Mouse (Mus musculus) lung, embryonic 16.5 days (tissue): Measurements from ENCODE around the gene Lbx1. TPM values are rescaled to one million over a fixed set of nuclear protein-coding genes. Genes with fewer than 3 reads are reported as not detected.
A peak's percentile ranks its signal among the peaks of the same experiment; 100 is the strongest.

Experiments
- ATAC-seq: fragments of 200-750 bp; cut with Nextera tagmentation; 2 replicates; pipeline ENCODE4 v1.8.0; 2017; ENCODE audit warnings: low read depth, mild to moderate bottlenecking, moderate library complexity
- H3K27ac ChIP-seq: fragments of 300-500 bp; sonication (generic); 2 replicates; pipeline ENCODE4 v1.5.1; 2014; ENCODE audit warnings: mild to moderate bottlenecking, control low read depth, low read length
- H3K27me3 ChIP-seq: fragments of 300-500 bp; sonication (generic); 2 replicates; pipeline ENCODE4 v1.6.1; 2014; ENCODE audit warnings: low read depth, low read length, mixed read lengths; ENCODE audit not compliant: control insufficient read depth, insufficient read depth
- H3K36me3 ChIP-seq: fragments of 300-500 bp; sonication (generic); 2 replicates; pipeline ENCODE4 v1.6.1; 2014; ENCODE audit warnings: low read length; ENCODE audit not compliant: control insufficient read depth, insufficient read depth
- H3K4me1 ChIP-seq: fragments of 300-500 bp; sonication (generic); replicated peaks from 2 replicates; pipeline ENCODE4 v1.6.1; 2014; ENCODE audit warnings: low read length, mixed read lengths; ENCODE audit not compliant: control insufficient read depth, insufficient read depth
- H3K4me2 ChIP-seq: fragments of 300-500 bp; sonication (generic); 2 replicates; pipeline ENCODE4 v1.6.1; 2014; ENCODE audit warnings: low read depth, low read length, control low read depth
- H3K4me3 ChIP-seq: fragments of 300-500 bp; sonication (generic); 2 replicates; pipeline ENCODE4 v1.5.1; 2014; ENCODE audit warnings: mild to moderate bottlenecking, low read length, control low read depth
- H3K9ac ChIP-seq: fragments of 300-500 bp; sonication (generic); 2 replicates; pipeline ENCODE4 v1.6.1; 2014; ENCODE audit warnings: low read length, control low read depth
- H3K9me3 ChIP-seq: fragments of 300-500 bp; sonication (generic); 2 replicates; pipeline ENCODE4 v1.6.1; 2016; ENCODE audit warnings: low read length; ENCODE audit not compliant: control insufficient read depth
- WGBS: fragments of 180-500 bp; shearing (Covaris S2); extraction: QIAGEN DNeasy Blood & Tissue Kit; methylation state at CpG from one replicate; pipeline ENCODE4 v1.1.7; 2014; 5-methylcytosine and 5-hydroxymethylcytosine counted together
- polyA plus RNA-seq: library from polyadenylated mRNA; unstranded; fragments of >200 nt; fragmentation: Nextera tagmentation; extraction: Ambion mirVana; gene quantifications from 2 replicates; pipeline ENCODE4 v1.2.1, GENCODE M21; 2015

The Lbx1 gene
- polyA plus RNA-seq, 1 experiment from 2014 or later = not detected

- no peak overlapping the region for H3K4me3 ChIP-seq
- H3K4me1 ChIP-seq = no peaks in the 10 kb centered on the region
- no peak overlapping the region for H3K9ac ChIP-seq
- peaks cover 64% of the 10 kb centered on the region for H3K27me3 ChIP-seq
- peak overlapping the region; percentile 30; the same call in 1 of the 2 replicates for H3K4me2 ChIP-seq
- H3K27ac ChIP-seq = no peak overlapping the region
- no peak for ATAC-seq
- H3K9me3 ChIP-seq = no peaks in the 10 kb centered on the region
- H3K36me3 ChIP-seq = no peaks in the 10 kb centered on the region
- WGBS = 3% methylated on average over 29 of the region's 29 CpGs
Measured at GRCm38 (mm10) chr19:45243918-45244700, 8.5 kb upstream of the Lbx1 start.

- Histone ChIP-seq H3K4me3 (no peak overlapping the region), H3K27me3 (peaks cover 73% of the 10 kb centered on the region), H3K9ac (no peak overlapping the region), H3K9me3 (no peaks in the 10 kb centered on the region), H3K36me3 (no peaks in the 10 kb centered on the region), H3K27ac (no peak overlapping the region), H3K4me1 (no peaks in the 10 kb centered on the region), H3K4me2 (no peak overlapping the region)
- WGBS = 7% methylated on average over 5 of the region's 5 CpGs
- ATAC-seq = no peak
Measured at GRCm38 (mm10) chr19:45243264-45243602, 7.6 kb upstream of the Lbx1 start.

GRCm38 (mm10) chr19:45242348-45243263, 7.0 kb upstream of the Lbx1 start:
- under 1% methylated on average over 23 of the region's 23 CpGs for WGBS
- no peaks in the 10 kb centered on the region for H3K9me3 ChIP-seq
- no peak overlapping the region for H3K27ac ChIP-seq
- no peaks in the 10 kb centered on the region for H3K4me1 ChIP-seq
- no peak overlapping the region for H3K4me3 ChIP-seq
- H3K9ac ChIP-seq = no peak overlapping the region
- ATAC-seq = no peak
- no peak overlapping the region for H3K4me2 ChIP-seq
- H3K27me3 ChIP-seq = peaks cover 79% of the 10 kb centered on the region
- H3K36me3 ChIP-seq = no peaks in the 10 kb centered on the region

- Histone ChIP-seq H3K36me3 (no peaks in the 10 kb centered on the region), H3K27ac (no peak overlapping the region), H3K9me3 (no peaks in the 10 kb centered on the region), H3K4me1 (no peaks in the 10 kb centered on the region; the same call in 1 of the 2 replicates), H3K4me2 (no peak overlapping the region), H3K27me3 (peaks cover 85% of the 10 kb centered on the region), H3K4me3 (no peak overlapping the region), H3K9ac (no peak overlapping the region)
- ATAC-seq = no peak
- WGBS = 13% methylated on average over 4 of the region's 4 CpGs
Measured at GRCm38 (mm10) chr19:45242017-45242347, 6.4 kb upstream of the Lbx1 start.

GRCm38 (mm10) chr19:45240026-45240425, 4.4 kb upstream of the Lbx1 start:
- Histone ChIP-seq H3K9me3 (no peaks in the 10 kb centered on the region), H3K36me3 (no peaks in the 10 kb centered on the region), H3K4me2 (no peak overlapping the region), H3K27ac (no peak overlapping the region), H3K4me1 (peaks cover 15% of the 10 kb centered on the region), H3K27me3 (peaks cover 93% of the 10 kb centered on the region), H3K9ac (no peak overlapping the region), H3K4me3 (no peak overlapping the region)
- WGBS = 6% methylated on average over 2 of the region's 2 CpGs
- no peak for ATAC-seq

GRCm38 (mm10) chr19:45239191-45239590, 3.6 kb upstream of the Lbx1 start:
- no peak for ATAC-seq
- Histone ChIP-seq H3K27ac (no peak overlapping the region), H3K9ac (no peak overlapping the region), H3K4me1 (peaks cover 18% of the 10 kb centered on the region), H3K4me3 (no peak overlapping the region), H3K27me3 (peaks cover 93% of the 10 kb centered on the region), H3K9me3 (no peaks in the 10 kb centered on the region), H3K4me2 (no peak overlapping the region), H3K36me3 (no peaks in the 10 kb centered on the region)
- 27% methylated on average over 1 of the region's 1 CpGs for WGBS

- peaks cover 24% of the 10 kb centered on the region for H3K4me1 ChIP-seq
- no peaks in the 10 kb centered on the region for H3K36me3 ChIP-seq
- WGBS = 10% methylated on average over 3 of the region's 3 CpGs
- no peak overlapping the region for H3K27ac ChIP-seq
- ATAC-seq = no peak
- H3K9ac ChIP-seq = no peak overlapping the region
- H3K4me2 ChIP-seq = no peak overlapping the region
- no peak overlapping the region for H3K4me3 ChIP-seq
- H3K9me3 ChIP-seq = no peaks in the 10 kb centered on the region
- H3K27me3 ChIP-seq = peaks cover 93% of the 10 kb centered on the region
Measured at GRCm38 (mm10) chr19:45237665-45238209, 2.1 kb upstream of the Lbx1 start.

GRCm38 (mm10) chr19:45237099-45237498, 1.5 kb upstream of the Lbx1 start:
- no peaks in the 10 kb centered on the region for H3K9me3 ChIP-seq
- H3K4me3 ChIP-seq = no peak overlapping the region
- H3K27ac ChIP-seq = no peak overlapping the region
- H3K9ac ChIP-seq = no peak overlapping the region
- ATAC-seq = no peak
- H3K36me3 ChIP-seq = no peaks in the 10 kb centered on the region
- H3K4me2 ChIP-seq = no peak overlapping the region; the same call in 1 of the 2 replicates
- WGBS = 5% methylated on average over 8 of the region's 8 CpGs
- H3K4me1 ChIP-seq = peaks cover 24% of the 10 kb centered on the region
- H3K27me3 ChIP-seq = peaks cover 93% of the 10 kb centered on the region

GRCm38 (mm10) chr19:45236363-45236942, 841 bp upstream of the Lbx1 start:
- Histone ChIP-seq H3K4me2 (peak overlapping the region; percentile 65), H3K36me3 (no peaks in the 10 kb centered on the region), H3K4me1 (peaks cover 24% of the 10 kb centered on the region), H3K4me3 (peak overlapping the region; percentile 45), H3K27me3 (peaks cover 93% of the 10 kb centered on the region), H3K27ac (no peak overlapping the region), H3K9ac (no peak overlapping the region), H3K9me3 (no peaks in the 10 kb centered on the region)
- under 1% methylated on average over 39 of the region's 39 CpGs for WGBS
- peak; percentile 85 for ATAC-seq
